18 mouse cellular contexts compared by ENCODE assay signal in the genomic region with DNA sequence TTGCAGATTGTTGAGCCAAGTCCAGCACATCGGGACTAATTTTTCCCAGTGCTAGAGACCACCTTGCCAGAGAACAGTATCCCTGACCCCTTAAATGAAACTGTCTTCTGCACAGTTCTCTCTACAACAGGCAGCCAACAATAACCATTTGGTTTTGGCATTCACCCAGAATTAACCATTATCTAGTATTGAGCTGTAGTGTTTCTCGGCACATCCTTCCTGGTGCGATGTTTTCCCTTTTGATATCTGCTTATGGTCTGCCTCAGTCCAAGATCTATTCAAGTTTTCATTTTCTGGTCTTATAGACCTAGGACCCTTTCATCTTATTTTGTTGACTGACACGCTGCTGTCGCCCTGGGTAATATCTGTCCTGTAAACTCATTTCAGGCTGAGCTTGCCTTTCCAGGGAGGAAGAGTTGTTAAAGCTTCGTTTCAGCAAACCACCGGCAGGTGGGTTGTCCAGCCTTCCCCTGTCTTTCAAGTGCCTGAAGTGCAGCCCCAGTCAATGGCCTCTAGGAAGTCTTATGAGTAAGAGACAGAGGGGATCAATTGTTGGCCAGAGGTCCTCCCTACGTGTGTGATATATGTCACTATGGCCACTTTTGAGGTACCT.
"Had no signal": no experiment of that assay in that cellular context is flagged by ENCODE, and none has a peak within 500 bp of the region (broad histone marks: within the 10 kb centered on the region; RNA-seq: fewer than 3 reads in every experiment).

No protein-coding gene starts in this region.

- H3K27ac ChIP-seq: left cerebral cortex, adult 2 months; liver, embryonic 15.5 days; lung, embryonic 15.5 days; midbrain, embryonic 10.5 days; midbrain, embryonic 15.5 days; neural tube, embryonic 12.5 days; stomach, embryonic 15.5 days had no signal

- H3K4me2 ChIP-seq: liver, embryonic 15.5 days; lung, embryonic 15.5 days; midbrain, embryonic 15.5 days; neural tube, embryonic 12.5 days; stomach, embryonic 15.5 days had no signal

- DNase-seq: kidney, adult 2 months; kidney, postnatal 10 days; kidney, postnatal 36 days; layer of hippocampus, postnatal 36 days; lung, adult 18-20 months; lung, postnatal 10 days; lung, postnatal 36 days; retina, postnatal 1 day; right cerebral cortex, postnatal 25 days; spleen, adult 18-20 months; thymus, postnatal 25 days had no signal

- H3K9ac ChIP-seq: liver, embryonic 15.5 days; lung, embryonic 15.5 days; midbrain, embryonic 15.5 days; neural tube, embryonic 12.5 days; stomach, embryonic 15.5 days had no signal

- H3K4me1 ChIP-seq: stomach, embryonic 15.5 days had no signal

- H3K27me3 ChIP-seq: liver, embryonic 15.5 days; lung, embryonic 15.5 days; midbrain, embryonic 15.5 days; neural tube, embryonic 12.5 days; stomach, embryonic 15.5 days had no signal

- H3K36me3 ChIP-seq: liver, embryonic 15.5 days; lung, embryonic 15.5 days; midbrain, embryonic 10.5 days; midbrain, embryonic 15.5 days; neural tube, embryonic 12.5 days; stomach, embryonic 15.5 days had no signal

- H3K9me3 ChIP-seq: liver, embryonic 15.5 days; lung, embryonic 15.5 days; midbrain, embryonic 10.5 days; midbrain, embryonic 15.5 days; neural tube, embryonic 12.5 days; stomach, embryonic 15.5 days had no signal

- ATAC-seq: midbrain, embryonic 15.5 days had no signal

- H3K4me3 ChIP-seq: left cerebral cortex, adult 2 months; liver, embryonic 15.5 days; lung, embryonic 15.5 days; midbrain, embryonic 10.5 days; midbrain, embryonic 15.5 days; neural tube, embryonic 12.5 days; stomach, embryonic 15.5 days had no signal
